Mouse (Mus musculus) liver, embryonic 13.5 days (tissue): ENCODE results near the gene Pif1. TPM values are rescaled to one million over a fixed set of nuclear protein-coding genes. Genes with fewer than 3 reads are reported as not detected.

Experiments used
- ATAC-seq: fragments of 200-750 bp; cut with Nextera tagmentation; 2 replicates; pipeline ENCODE4 v1.8.0; 2017; ENCODE audit warnings: low read depth, mild to moderate bottlenecking, moderate number of reproducible peaks, moderate library complexity
- DNase-seq: peaks from one replicate; pipeline ENCODE4 v3.0.0; 2022
- H3K27ac ChIP-seq: fragments of 300-500 bp; sonication (generic); 2 replicates; pipeline ENCODE4 v1.5.1; 2015; ENCODE audit warnings: moderate library complexity, mild to moderate bottlenecking, inconsistent platforms
- H3K27me3 ChIP-seq: fragments of 300-500 bp; sonication (generic); 2 replicates; pipeline ENCODE4 v1.6.1; 2015; ENCODE audit warnings: mild to moderate bottlenecking, inconsistent platforms
- H3K36me3 ChIP-seq: fragments of 300-500 bp; sonication (generic); 2 replicates; pipeline ENCODE4 v1.6.1; 2015; ENCODE audit warnings: mild to moderate bottlenecking, inconsistent platforms
- H3K4me1 ChIP-seq: fragments of 300-500 bp; sonication (generic); replicated peaks from 2 replicates; pipeline ENCODE4 v1.6.1; 2015; ENCODE audit warnings: inconsistent platforms
- H3K4me2 ChIP-seq: fragments of 300-500 bp; sonication (generic); 2 replicates; pipeline ENCODE4 v1.6.1; 2015; ENCODE audit warnings: inconsistent platforms, mild to moderate bottlenecking, moderate library complexity
- H3K4me3 ChIP-seq: fragments of 300-500 bp; sonication (generic); replicated peaks from 2 replicates; pipeline ENCODE4 v1.5.1; 2015; ENCODE audit warnings: mild to moderate bottlenecking, inconsistent platforms
- H3K9ac ChIP-seq: fragments of 300-500 bp; sonication (generic); 2 replicates; pipeline ENCODE4 v1.6.1; 2015; ENCODE audit warnings: mild to moderate bottlenecking, inconsistent platforms
- H3K9me3 ChIP-seq: fragments of 300-500 bp; sonication (generic); replicated peaks from 2 replicates; pipeline ENCODE4 v1.6.1; 2016; ENCODE audit warnings: inconsistent platforms
- WGBS: fragments of 180-500 bp; shearing (Covaris S2); methylation state at CpG from one replicate; pipeline ENCODE4 v1.1.7; 2015; ENCODE audit not compliant: insufficient replicate concordance; 5-methylcytosine and 5-hydroxymethylcytosine counted together
- polyA plus RNA-seq: library from polyadenylated mRNA; unstranded; fragments of >200 nt; fragmentation: Nextera tagmentation; extraction: Ambion mirVana; gene quantifications from 2 replicates; pipeline ENCODE4 v1.2.1, GENCODE M21; 2015

The Pif1 gene
- polyA plus RNA-seq, 1 experiment from 2014 or later: 11.0 TPM

DNA sequence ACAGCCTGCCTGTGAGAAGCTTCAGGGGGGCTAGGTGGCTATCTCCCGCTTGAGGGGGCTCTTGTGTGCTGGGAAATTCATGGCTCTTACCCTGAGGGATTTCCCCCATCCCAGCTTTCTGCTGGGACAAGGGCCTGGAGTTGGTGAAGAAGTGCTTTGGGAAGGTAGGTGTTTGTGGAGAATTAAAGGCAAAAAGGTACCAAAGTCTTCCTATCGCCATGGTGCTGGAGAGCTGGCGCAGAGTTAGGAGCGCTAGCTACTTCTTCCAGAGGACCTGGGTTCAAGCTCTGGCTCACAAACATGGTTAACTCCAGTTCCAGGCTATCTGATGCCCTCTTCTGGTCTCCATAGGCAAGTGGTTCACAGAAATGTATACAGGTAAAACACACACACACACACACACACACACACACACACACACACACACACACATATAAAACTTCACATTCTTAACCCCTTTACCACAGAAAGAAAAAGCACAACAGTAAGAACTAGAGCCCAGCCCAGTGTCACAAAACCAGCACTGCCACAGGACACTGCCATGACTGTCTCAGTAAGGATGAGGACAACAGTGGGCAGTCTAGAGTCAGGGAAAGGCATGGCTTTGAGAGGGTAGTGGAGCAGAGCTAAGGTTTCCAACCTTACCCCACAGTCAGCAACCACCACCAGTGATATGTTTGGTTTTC, 9.3 kb upstream of the Pif1 start:
- H3K4me1 ChIP-seq: peaks cover 81% of the 10 kb centered on the region

DNA sequence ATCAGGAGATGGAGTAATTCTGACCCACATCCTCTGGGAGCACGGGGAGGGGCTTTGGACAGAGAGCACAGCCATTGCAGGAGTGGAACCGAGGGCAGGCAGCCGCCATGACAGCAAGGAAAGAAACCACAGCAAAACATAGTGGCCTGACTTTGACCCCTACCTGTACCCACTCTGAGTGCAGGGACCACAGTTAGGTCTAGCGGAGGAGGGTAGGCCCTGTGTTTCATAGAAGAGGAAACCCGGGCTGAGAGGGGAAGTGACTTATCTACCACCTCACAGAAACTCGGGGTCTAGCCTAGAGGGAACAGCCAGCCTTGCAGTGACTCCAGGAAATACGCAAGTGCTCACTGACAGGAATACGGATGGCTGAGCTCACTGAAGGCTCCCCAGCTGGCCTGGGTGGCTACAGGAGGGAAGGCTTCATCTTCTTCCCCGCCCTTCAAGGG, 8.1 kb upstream of the Pif1 start:
- Histone ChIP-seq H3K27me3 (no peaks in the 10 kb centered on the region), H3K4me1 (peaks cover 78% of the 10 kb centered on the region), H3K36me3 (peaks cover 23% of the 10 kb centered on the region), H3K9ac (peak overlapping the region; percentile 93), H3K4me3 (peak overlapping the region; percentile 81), H3K27ac (peak overlapping the region; percentile 92), H3K4me2 (peak overlapping the region; percentile 82), H3K9me3 (no peaks in the 10 kb centered on the region)
- WGBS: 9% methylated on average over 9 of the region's 9 CpGs
- no peak for ATAC-seq
- DNase-seq: peak; percentile 47

More for the DNA sequence above, 9.3 kb upstream of the Pif1 start:
- ATAC-seq (no peak), DNase-seq (no peak)
- Histone ChIP-seq H3K27me3 (no peaks in the 10 kb centered on the region), H3K4me2 (peak overlapping the region; percentile 82), H3K9ac (peak overlapping the region; percentile 93), H3K9me3 (no peaks in the 10 kb centered on the region), H3K4me3 (peak overlapping the region; percentile 81), H3K27ac (peak overlapping the region; percentile 92), H3K36me3 (peaks cover 34% of the 10 kb centered on the region)
- WGBS: 86% methylated on average over 4 of the region's 4 CpGs

DNA sequence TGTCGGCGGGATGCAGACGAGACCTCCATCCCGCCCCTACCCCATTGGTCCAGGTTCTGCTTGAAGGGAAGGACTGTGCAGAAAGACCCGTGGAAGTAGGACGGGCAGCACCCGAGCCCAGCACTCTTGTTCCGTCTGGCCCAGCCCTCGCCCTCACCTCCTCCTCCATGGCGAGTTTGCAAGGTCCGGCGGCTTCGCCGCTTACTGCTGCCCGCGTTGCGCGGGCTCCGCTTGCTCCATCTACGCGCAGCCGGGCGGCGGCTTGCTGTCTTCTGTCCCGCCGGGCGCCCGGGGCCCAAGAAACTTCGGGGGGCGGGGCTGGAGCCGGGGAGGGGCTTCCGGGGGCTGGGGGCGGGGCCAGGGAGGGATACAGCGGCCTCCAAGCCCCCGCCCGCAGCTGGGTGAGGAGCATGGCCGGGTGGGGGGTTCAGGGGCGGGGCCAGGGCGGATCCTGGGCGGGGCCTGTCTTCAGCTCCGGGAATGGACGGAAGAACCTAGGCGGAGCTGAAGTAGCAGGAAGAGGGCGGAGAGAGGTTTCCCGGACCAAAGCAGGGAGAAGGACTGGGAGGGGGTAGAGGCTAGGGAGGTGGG, 7.1 kb upstream of the Pif1 start, which contains the start of gene Plekho2:
Plekho2 (minus strand) TSS at position 260 of the 591 bp plus-strand sequence.
- peak within 1 kb of the TSS; percentile 93 for H3K9ac ChIP-seq
- H3K4me3 ChIP-seq: peak within 1 kb of the TSS; percentile 81
- H3K9me3 ChIP-seq: no peaks in the 10 kb centered on the region
- peak; percentile 72 for ATAC-seq
- H3K27ac ChIP-seq: peak within 1 kb of the TSS; percentile 92
- DNase-seq: peak; percentile 89
- no peaks in the 10 kb centered on the region for H3K27me3 ChIP-seq
- peak within 1 kb of the TSS; percentile 82 for H3K4me2 ChIP-seq
- H3K36me3 ChIP-seq: peaks cover 20% of the 10 kb centered on the region
- H3K4me1 ChIP-seq: peaks cover 72% of the 10 kb centered on the region
- WGBS: under 1% methylated on average over 45 of the region's 45 CpGs

DNA sequence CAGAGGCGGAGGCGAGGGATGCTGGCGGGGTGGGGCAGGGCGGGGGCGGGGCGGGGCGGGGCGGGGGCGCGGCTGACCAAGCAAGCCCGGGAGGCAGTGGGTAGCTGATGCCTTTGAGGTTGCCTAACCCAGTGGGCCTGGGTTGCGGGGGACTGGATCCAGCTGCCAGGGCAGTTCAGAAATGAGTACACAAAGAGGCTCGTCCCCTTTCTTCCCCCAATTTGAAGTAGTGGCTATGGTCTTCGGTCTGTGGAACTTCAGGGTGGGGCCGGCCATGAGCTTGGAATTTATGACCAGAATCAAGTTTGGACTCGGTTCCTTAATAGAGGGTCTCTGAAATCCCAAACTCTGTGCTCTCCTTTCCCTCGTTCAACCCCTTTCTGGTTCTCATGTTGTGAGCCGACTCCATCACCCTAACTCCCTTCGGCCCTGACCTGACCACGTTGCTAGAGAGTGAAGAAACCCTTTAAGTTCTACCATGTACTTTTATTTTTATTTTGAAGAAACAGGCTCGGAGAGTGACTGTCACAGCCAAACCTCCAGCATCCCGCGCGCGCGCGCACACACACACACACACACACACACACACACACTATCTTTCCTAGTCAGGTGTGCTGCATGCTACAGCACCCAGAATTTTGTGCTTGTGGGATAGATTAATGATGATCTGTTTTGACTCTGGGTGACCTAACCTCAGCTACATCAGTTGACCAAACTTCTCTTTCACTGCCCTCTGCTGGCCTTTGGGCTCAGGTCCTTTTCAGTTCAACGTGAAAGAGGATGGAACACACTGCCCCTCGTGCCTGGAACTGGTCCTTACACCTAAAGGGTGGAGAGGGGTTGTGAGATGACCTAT, 6.3 kb upstream of the Pif1 start:
- peak overlapping the region; percentile 81 for H3K4me3 ChIP-seq
- DNase-seq (peak; percentile 83), ATAC-seq (peak; percentile 54)
- H3K27ac ChIP-seq: peak overlapping the region; percentile 92
- peaks cover 17% of the 10 kb centered on the region for H3K36me3 ChIP-seq
- H3K4me2 ChIP-seq: peak overlapping the region; percentile 82
- peak overlapping the region; percentile 73 for H3K9ac ChIP-seq
- 4% methylated on average over 23 of the region's 29 CpGs for WGBS
- H3K4me1 ChIP-seq: peaks cover 65% of the 10 kb centered on the region
- H3K27me3 ChIP-seq: no peaks in the 10 kb centered on the region
- H3K9me3 ChIP-seq: no peaks in the 10 kb centered on the region

DNA sequence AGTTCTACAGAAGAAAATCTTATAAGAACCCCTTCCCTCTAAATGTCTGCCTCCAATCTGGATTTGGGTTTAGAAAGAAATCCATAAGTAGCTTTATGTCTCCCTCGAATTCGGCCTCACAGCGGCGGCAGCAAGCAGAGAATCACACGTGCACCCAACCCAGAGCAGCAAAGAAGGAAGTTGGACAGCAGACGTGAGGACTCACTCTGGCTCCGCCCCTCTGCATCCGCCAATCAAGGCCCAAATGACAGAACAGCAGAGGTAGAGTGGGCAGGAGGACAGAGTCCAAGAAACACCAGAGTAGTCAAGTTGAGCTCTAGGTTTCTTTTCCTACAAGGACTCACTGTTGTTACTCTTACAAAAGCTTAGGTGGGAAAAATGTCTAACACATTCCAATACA, 3.9 kb upstream of the Pif1 start:
- H3K4me2 ChIP-seq: no peak overlapping the region

DNA sequence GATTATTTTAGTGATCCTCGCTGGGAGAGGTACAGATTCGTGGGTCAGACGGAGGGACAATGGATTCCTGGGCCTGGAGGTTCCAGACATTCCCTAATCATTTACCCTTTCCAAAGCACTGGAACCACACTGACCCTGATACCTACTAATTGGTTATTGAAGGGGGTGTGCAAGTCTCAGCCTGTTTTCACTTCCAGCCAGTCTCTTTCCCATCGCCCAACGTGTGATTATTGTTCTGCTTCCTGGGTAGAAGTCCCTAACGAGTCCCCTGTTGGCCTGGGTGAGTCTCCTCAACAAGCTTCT, 261 bp downstream of the Pif1 start:
- Histone ChIP-seq H3K4me1 (peaks cover 50% of the 10 kb centered on the region), H3K4me3 (peak overlapping the region; percentile 91), H3K27me3 (no peaks in the 10 kb centered on the region), H3K9me3 (no peaks in the 10 kb centered on the region), H3K4me2 (peak overlapping the region; percentile 98), H3K9ac (peak overlapping the region; percentile 92), H3K36me3 (peaks cover 35% of the 10 kb centered on the region), H3K27ac (peak overlapping the region; percentile 91)
- DNase-seq (no peak), ATAC-seq (peak; percentile 16)
- whole genome bisulfite sequencing: 0% methylated on average over 6 of the region's 6 CpGs

More for the DNA sequence above, 3.9 kb upstream of the Pif1 start:
- peak; percentile 64 for DNase-seq
- ATAC-seq: no peak
- no peak overlapping the region for H3K4me3 ChIP-seq
- peak overlapping the region; percentile 41 for H3K27ac ChIP-seq
- H3K9me3 ChIP-seq: no peaks in the 10 kb centered on the region
- H3K4me1 ChIP-seq: peaks cover 54% of the 10 kb centered on the region
- H3K36me3 ChIP-seq: no peaks in the 10 kb centered on the region
- WGBS: 4% methylated on average over 8 of the region's 8 CpGs
- peak overlapping the region; percentile 43 for H3K9ac ChIP-seq
- H3K27me3 ChIP-seq: no peaks in the 10 kb centered on the region

DNA sequence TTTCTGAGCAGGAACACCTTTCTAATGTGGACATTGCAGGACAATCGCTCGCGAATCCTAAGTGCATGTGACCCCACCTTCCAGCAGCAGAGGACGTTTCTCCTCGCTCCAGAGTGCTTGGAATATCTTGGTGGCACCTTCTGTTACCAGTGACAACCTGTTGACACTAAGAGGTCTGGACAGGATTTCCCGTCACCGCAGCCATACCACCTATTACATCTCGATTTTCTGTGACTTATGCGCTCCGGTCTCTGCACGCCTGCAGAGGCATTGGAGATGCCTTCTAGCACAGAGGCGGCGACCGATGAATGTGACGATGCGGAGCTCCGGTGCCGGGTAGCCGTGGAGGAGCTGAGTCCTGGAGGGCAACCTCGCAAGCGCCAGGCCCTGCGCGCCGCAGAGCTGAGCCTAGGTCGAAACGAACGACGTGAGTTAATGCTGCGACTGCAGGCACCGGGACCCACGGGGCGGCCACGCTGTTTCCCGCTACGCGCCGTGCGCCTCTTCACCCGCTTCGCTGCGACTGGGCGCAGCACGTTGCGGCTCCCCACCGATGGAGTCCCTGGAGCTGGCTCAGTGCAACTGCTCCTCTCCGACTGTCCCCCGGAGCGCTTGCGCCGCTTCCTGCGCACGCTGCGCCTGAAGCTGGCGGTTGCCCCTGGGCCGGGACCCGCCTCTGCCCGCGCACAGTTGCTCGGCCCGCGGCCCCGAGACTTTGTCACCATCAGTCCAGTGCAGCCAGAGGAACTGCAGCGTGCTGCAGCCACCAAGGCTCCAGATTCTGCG, 806 bp downstream of the Pif1 start:
- peak overlapping the region; percentile 92 for H3K9ac ChIP-seq
- ATAC-seq (peak; percentile 55), DNase-seq (peak; percentile 38)
- peak overlapping the region; percentile 98 for H3K4me2 ChIP-seq
- peak overlapping the region; percentile 91 for H3K4me3 ChIP-seq
- peaks cover 44% of the 10 kb centered on the region for H3K4me1 ChIP-seq
- H3K27ac ChIP-seq: peak overlapping the region; percentile 91
- peaks cover 41% of the 10 kb centered on the region for H3K36me3 ChIP-seq
- WGBS: under 1% methylated on average over 64 of the region's 64 CpGs
- no peaks in the 10 kb centered on the region for H3K9me3 ChIP-seq
- no peaks in the 10 kb centered on the region for H3K27me3 ChIP-seq

DNA sequence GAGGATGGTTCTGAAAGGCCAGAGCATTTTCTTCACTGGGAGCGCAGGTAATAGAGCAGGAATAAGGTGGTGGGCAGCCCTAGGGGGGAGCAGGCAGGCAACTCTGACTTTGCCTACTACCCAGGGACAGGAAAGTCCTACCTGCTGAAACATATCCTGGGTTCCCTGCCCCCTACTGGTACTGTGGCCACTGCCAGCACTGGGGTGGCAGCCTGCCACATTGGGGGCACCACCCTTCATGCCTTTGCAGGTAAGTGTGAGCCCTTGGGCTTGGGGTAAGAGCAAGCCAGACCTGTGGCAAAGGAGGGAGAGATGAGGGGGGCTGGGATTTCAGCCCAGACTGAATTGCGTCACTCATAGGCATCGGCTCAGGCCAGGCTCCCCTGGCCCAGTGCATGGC, 2.1 kb downstream of the Pif1 start:
- Histone ChIP-seq H3K4me2 (peak overlapping the region; percentile 98), H3K27ac (no peak overlapping the region; the same call in 1 of the 2 replicates)

DNA sequence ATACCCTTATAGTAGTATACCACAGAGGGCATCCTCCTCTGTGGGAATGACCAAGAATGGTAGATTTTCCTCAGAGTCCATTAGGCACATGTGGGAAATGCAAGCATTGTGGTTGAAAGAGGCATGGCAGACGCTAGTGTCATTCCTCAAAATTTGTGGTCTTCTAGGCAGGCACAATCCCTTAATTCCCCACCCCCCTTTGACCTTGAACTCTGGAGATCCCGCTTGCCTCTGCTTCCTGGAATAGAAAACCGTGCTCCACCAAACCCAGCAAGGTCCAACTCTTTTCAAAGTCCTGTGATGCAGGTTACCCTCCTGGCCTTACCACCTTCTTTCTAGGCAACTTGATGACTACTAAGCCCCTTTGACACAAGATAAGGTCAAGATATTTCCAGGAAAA, 5.8 kb downstream of the Pif1 start:
- H3K9ac ChIP-seq: no peak overlapping the region
- H3K4me1 ChIP-seq: peaks cover 25% of the 10 kb centered on the region
- no peak overlapping the region for H3K4me2 ChIP-seq
- H3K27me3 ChIP-seq: no peaks in the 10 kb centered on the region
- ATAC-seq: no peak
- no peak overlapping the region for H3K27ac ChIP-seq
- 85% methylated on average over 3 of the region's 3 CpGs for WGBS
- H3K36me3 ChIP-seq: peaks cover 73% of the 10 kb centered on the region
- no peak for DNase-seq
- no peaks in the 10 kb centered on the region for H3K9me3 ChIP-seq
- no peak overlapping the region for H3K4me3 ChIP-seq

More for the DNA sequence above, 2.1 kb downstream of the Pif1 start:
- Histone ChIP-seq H3K4me1 (peaks cover 37% of the 10 kb centered on the region), H3K27me3 (no peaks in the 10 kb centered on the region), H3K36me3 (peaks cover 54% of the 10 kb centered on the region), H3K9ac (peak overlapping the region; percentile 92), H3K9me3 (no peaks in the 10 kb centered on the region), H3K4me3 (peak overlapping the region; percentile 91)
- no peak for DNase-seq
- ATAC-seq: no peak
- WGBS: 80% methylated on average over 3 of the region's 3 CpGs

DNA sequence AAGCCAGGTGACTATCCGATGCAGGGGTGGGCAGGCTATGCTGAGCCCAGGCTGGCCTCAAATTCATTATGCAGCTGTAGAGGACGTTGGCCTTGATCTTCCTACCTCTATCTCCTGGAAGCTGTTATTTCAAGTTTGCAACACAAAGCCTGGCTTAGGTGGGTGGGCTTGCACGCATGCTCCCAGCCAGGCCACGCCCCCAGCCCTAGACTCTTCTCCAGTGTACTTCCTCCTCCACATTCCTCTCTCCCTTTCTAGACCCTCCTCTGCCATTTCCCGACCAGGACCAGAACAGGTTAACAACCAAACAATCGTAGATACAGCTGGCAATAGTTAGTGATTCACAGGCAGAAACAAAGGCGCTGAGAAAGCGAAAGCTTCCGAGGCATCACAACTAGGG, 6.6 kb downstream of the Pif1 start:
- Histone ChIP-seq H3K9ac (no peak overlapping the region), H3K4me1 (peaks cover 17% of the 10 kb centered on the region), H3K9me3 (no peaks in the 10 kb centered on the region), H3K27me3 (no peaks in the 10 kb centered on the region), H3K4me2 (no peak overlapping the region), H3K27ac (no peak overlapping the region), H3K4me3 (no peak overlapping the region), H3K36me3 (peaks cover 73% of the 10 kb centered on the region)
- WGBS: 88% methylated on average over 9 of the region's 9 CpGs
- DNase-seq: no peak
- ATAC-seq: no peak
